Mouse (Mus musculus) spleen, postnatal 14 days (tissue): ENCODE data around the gene Hmgn2.
"Not testable (repeated sequence)": the region's sequence is repeated elsewhere in the genome, so short reads cannot be mapped to it uniquely, and the experiment has no call there.

Source experiments
- DNase-seq, 2 experiments: peaks; one replicate each; pipeline ENCODE4 v3.0.0; 2021 to 2022; ENCODE audit warnings: low spot score in 2 of 2

Hmgn2 gene

DNA sequence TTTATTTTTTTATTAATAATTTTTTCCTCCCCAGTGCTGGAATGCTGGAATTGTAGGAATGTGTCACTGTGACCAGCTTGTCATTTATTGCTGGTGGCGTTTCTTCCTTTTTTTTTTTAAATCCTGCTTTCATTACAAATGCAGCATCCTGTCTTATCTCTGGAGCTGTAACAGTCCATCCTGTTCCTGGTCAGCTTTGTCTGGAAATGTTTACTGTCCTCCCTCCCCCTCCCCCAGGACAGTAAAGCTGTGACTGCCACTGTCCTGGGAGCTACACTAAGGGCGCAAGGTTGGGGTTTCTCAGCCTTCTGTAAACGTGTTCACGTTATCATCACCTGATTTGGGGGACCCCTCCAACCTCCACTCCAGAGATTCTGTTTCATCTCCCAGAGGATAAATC is 43.2 kb downstream of the Hmgn2 start:
- no peak for DNase-seq

DNA sequence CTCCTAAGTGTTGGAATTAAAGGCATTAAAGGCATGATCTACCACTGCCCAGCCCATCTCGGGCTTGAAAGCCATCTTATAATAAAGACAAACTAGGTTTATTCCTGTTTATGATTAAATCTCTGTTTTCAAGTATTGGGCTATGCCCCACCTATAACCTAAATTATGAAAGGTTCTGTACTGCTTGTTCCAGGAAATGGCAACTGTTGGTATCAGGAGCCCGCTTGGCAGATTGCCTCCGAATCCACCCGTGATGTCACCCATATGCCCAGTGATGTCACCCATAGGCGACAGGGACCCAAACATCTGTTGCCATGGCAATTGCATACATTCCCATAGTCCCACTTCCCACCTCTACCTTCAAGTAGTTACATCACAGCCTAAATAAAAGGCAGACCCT is 44.7 kb downstream of the Hmgn2 start:
- no peak for DNase-seq

DNA sequence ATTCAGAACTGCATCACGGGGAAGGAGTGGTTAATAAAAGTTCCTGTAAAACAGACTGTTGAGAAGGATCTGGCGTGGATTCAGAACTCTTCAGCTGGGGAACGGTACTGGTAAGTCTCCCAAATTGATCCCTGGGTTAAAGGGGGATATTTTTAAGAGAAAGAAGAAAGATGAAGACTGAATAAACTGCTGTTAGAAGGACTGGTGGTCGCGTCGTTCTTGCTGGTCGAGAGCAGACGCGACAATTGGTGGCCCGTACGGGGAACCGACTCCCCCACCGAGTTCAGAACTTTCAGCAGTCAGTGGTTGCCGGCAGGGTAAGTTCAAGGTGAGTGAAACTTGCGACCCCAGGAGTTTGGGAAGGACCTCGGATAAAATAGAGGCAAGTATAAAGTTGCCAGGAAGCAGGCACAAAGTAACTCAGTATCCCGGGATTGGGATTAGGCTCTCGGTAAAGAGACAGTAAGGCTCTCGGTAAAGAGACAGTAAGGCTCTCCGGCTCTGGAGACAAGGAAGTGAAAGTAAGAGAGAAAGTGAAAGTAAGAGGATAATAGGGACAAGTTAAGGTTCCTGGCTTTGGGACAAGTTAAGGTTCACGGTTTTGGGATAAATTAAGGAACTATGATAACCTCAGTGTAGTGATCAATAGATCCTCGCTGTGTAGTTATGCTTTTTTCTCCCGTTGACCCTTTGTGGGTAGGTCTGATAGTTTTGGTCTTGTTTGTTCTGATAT is 50.2 kb downstream of the Hmgn2 start:
- DNase-seq = not testable (repeated sequence)
